ENCODE assay signal across 10 mouse cellular contexts in the genomic region with DNA sequence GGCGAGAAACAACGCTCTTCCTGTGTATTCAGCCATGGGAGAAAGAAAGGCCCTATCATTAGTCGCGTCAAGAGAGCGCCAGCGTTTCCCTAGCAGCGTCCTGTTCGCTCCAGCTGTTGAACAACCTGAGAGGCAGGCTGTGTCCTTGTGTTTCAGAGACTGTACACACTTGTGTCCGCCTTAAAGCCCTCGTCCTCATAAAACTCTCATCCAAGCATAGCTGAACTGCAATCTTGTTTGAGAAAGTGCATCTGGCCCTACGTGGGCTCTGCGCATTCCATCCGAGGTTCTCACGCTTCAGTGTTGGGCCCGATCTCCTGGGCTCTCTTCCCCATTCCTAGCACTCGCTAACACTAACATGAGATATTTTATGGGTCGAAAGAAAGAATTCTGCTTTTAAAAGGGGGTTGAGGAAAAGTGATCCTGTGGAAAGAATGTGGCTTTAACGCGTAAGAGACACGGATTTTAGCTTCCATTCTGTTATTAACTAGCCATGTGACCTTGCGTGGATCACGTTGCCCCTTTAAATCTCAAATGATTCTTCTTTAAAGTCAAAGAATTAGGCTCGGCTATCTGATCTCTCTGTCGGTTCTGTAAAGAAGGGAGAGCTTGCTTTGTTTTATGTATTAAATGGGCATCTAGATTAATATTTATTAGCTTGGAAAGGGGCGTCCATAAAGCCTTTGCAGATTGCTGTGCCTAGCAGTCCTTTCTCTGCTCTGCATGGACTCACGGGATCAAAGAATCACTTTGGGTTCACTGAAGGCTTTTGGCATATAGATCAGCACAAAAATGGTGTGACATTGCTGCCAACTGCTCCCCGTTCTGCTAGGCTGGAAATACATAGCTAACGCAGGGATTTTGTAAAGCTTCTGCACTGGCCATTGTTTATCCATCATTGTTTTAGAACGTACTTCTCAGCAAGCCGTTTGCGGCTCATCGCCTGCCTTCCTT.
DNase-seq lines count a peak whose midpoint lies in the region; ATAC-seq and TF ChIP-seq lines count a peak whose summit lies in the region.
"Had no signal": no experiment of that assay in that cellular context is flagged by ENCODE, and none has a peak within 500 bp of the region (broad histone marks: within the 10 kb centered on the region; RNA-seq: fewer than 3 reads in every experiment).

No protein-coding gene starts in this region.

- no peaks in the 10 kb centered on the region for H3K27me3 ChIP-seq in kidney, postnatal 0 days (ENCODE audit: insufficient read depth, low read length)
- H3K27me3 ChIP-seq in hindbrain, embryonic 11.5 days (ENCODE audit: control insufficient read depth, insufficient read depth, low read length) = no peaks in the 10 kb centered on the region
- no peaks in the 10 kb centered on the region for H3K27me3 ChIP-seq in midbrain, embryonic 13.5 days

- H3K9ac ChIP-seq in kidney, postnatal 0 days (ENCODE audit: low read depth, low read length) = no peak overlapping the region
- no peak overlapping the region for H3K9ac ChIP-seq in hindbrain, embryonic 11.5 days (ENCODE audit: low read depth, low read length)
- H3K9ac ChIP-seq in midbrain, embryonic 13.5 days (replicated peaks) = peak overlapping the region; percentile 23

- H3K4me3 ChIP-seq in kidney, postnatal 0 days (replicated peaks; ENCODE audit: low read depth, low read length) = peak overlapping the region; percentile 16; the same call in 1 of the 2 replicates
- H3K4me3 ChIP-seq in hindbrain, embryonic 11.5 days (ENCODE audit: low read depth, low read length) = no peak overlapping the region
- peak overlapping the region; percentile 22; the same call in 1 of the 2 replicates for H3K4me3 ChIP-seq in midbrain, embryonic 13.5 days (replicated peaks)

- 0 out of 2 replicates have a peak, but pooled peaks have one; percentile 29 for ATAC-seq in kidney, postnatal 0 days (replicated peaks; ENCODE audit: low FRiP score, low read depth)
- ATAC-seq in hindbrain, embryonic 11.5 days (ENCODE audit: low FRiP score) = peak; percentile 84
- peak; percentile 56; the same call in 1 of the 2 replicates for ATAC-seq in midbrain, embryonic 13.5 days

- peak; percentile 92 for DNase-seq in kidney, postnatal 0 days (ENCODE audit: low spot score)
- no peak for DNase-seq in kidney, adult 9 months
- DNase-seq in embryo, embryonic 11.5 days (ENCODE audit: low read depth, low spot score) = peak; percentile 24
- peak; percentile 53 for DNase-seq in hindbrain, embryonic 11.5 days (ENCODE audit: low spot score)
- no peak for DNase-seq in thymus, postnatal 10 days (ENCODE audit: low spot score in 2 of 2)
- DNase-seq in gastrocnemius, postnatal 14 days = no peak
- no peak for DNase-seq in right cerebral cortex, postnatal 14 days
- DNase-seq: cerebellum, postnatal 14 days; heart, adult 18-20 months had no signal

- intact Hi-C loops in gastrocnemius, postnatal 14 days (cut with DNase I; ENCODE audit: low total_unique reads) = no loop called here

- no peak overlapping the region for H3K27ac ChIP-seq in kidney, postnatal 0 days
- H3K27ac ChIP-seq in hindbrain, embryonic 11.5 days (ENCODE audit: low read depth, low read length) = peak overlapping the region; percentile 72
- H3K27ac ChIP-seq in midbrain, embryonic 13.5 days = peak overlapping the region; percentile 80

- 0 out of 2 replicates have a peak, but pooled peaks cover 5% of the 10 kb centered on the region for H3K4me1 ChIP-seq in kidney, postnatal 0 days (replicated peaks; ENCODE audit: insufficient read depth, low read length)
- H3K4me1 ChIP-seq in hindbrain, embryonic 11.5 days (replicated peaks; ENCODE audit: control insufficient read depth, insufficient read depth, low read length) = peaks cover 6% of the 10 kb centered on the region; the same call in 1 of the 2 replicates
- H3K4me1 ChIP-seq in midbrain, embryonic 13.5 days (replicated peaks) = peaks cover 25% of the 10 kb centered on the region

- peak overlapping the region; percentile 39 for H3K4me2 ChIP-seq in kidney, postnatal 0 days (ENCODE audit: low read length)
- no peak overlapping the region for H3K4me2 ChIP-seq in hindbrain, embryonic 11.5 days (replicated peaks; ENCODE audit: low read depth, low read length)
- H3K4me2 ChIP-seq in midbrain, embryonic 13.5 days (replicated peaks) = peak overlapping the region; percentile 46

- WGBS in kidney, postnatal 0 days = 24% methylated on average over 32 of the region's 32 CpGs
- WGBS in hindbrain, embryonic 11.5 days = 48% methylated on average over 32 of the region's 32 CpGs
- WGBS in midbrain, embryonic 13.5 days = 16% methylated on average over 32 of the region's 32 CpGs

- H3K36me3 ChIP-seq in kidney, postnatal 0 days (ENCODE audit: insufficient read depth, low read length) = no peaks in the 10 kb centered on the region
- H3K36me3 ChIP-seq in hindbrain, embryonic 11.5 days (ENCODE audit: control insufficient read depth, insufficient read depth, low read length) = no peaks in the 10 kb centered on the region
- no peaks in the 10 kb centered on the region for H3K36me3 ChIP-seq in midbrain, embryonic 13.5 days

- no peaks in the 10 kb centered on the region for H3K9me3 ChIP-seq in kidney, postnatal 0 days (replicated peaks; ENCODE audit: low read length)
- H3K9me3 ChIP-seq in hindbrain, embryonic 11.5 days (ENCODE audit: control insufficient read depth, low read length) = no peaks in the 10 kb centered on the region
- no peaks in the 10 kb centered on the region for H3K9me3 ChIP-seq in midbrain, embryonic 13.5 days

- no peak for TF ChIP-seq CTCF in kidney, postnatal 0 days (IDR thresholded peaks at IDR 0.05; ENCODE audit: low read depth)

Comparison
In these comparisons a context has a peak if more than half of its experiments do, and no peak if none do; other contexts are left out.
1. DNase-seq: peak in kidney, postnatal 0 days (single experiment), embryo, embryonic 11.5 days (single experiment) and hindbrain, embryonic 11.5 days (single experiment); none in kidney, adult 9 months (single experiment), thymus, postnatal 10 days (0 of 2), gastrocnemius, postnatal 14 days (single experiment) and right cerebral cortex, postnatal 14 days (single experiment).
2. ATAC-seq: peak in every context shown above with its lines; median percentile 84 in hindbrain, embryonic 11.5 days; 56 in midbrain, embryonic 13.5 days; 29 in kidney, postnatal 0 days.